Mouse (Mus musculus): ENCODE data around the gene Hoxd12. TPM values are rescaled to one million over a fixed set of nuclear protein-coding genes. Genes with fewer than 3 reads are reported as not detected.

The Hoxd12 gene
- polyA plus RNA-seq (2012; rRNA removed): 4.5 TPM in 1 of 2 replicates, not detected in the other

GRCm38 (mm10) chr2:74674881-74675665, at the start of gene Hoxd12:
Gene Hoxd12, plus strand, starts transcription at chr2:74675013.

DNA sequence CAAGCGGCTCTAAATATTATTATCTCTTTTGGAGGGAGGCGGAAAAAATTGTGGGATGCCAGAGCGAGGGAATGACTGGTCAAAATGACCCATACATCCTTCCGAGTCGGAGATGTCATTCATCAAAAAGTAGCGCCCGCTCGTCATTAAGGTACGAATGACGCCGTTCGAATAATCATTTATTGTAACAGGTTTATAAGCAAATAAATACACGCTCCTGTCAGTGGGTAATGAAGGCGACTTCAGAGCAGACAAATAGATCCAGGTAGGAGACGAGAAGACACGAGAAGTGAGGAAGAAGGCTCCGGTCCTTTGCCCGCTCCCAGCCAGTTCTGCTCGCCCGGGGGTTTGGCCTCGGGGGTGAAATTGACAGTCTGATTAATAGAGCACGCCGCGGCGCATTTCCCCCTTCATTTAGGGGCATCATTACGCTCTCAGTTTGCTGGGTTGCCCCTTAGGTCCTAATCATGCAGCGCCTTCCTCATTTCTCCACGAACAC, 15.3 kb upstream of the Hoxd12 start, which contains the start of gene Evx2:
TSS of gene Evx2 (minus strand) at position 51 of the 499 bp plus-strand sequence.

GRCm38 (mm10) chr2:74667842-74668357, 6.9 kb upstream of the Hoxd12 start, which contains the start of gene Hoxd13:
Gene Hoxd13, plus strand, starts transcription at chr2:74668310.

DNA sequence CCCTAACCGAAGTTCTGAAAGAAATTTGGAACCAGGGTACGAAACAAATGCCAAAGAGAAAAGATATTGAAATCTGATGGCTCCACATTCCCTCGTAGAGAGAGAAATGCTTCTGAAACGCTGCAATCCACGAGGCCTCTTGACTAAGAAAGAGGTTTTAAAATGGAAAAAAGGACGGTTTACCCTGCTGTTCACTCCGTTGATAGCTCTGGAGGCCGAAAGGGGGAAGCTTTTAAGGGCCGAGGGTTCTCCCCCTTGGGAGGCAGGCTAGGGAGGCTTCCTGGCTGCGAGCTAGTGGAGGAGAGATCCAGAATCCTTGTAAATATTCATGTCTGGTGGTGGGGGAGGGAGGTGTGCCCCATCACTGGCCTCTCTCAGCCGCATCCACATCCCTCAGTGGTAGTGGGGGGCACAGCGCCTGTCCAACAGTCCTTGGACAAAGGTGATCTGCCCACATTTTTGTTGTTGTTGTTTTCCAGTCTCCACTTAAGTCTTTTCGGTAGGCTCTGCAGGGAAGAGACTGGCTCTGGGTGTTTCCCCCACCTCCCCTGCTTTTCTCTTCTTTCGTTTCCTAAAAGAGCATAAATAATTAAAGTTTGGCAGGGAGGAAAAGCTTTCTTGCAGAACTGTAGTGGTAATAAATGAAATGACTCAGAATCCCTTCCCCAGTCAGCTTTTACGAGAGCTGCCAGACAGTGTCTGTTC, 4.2 kb downstream of the Hoxd12 start, which contains the start of gene Hoxd11:
TSS of gene Hoxd11 (plus strand) at position 667 of the 705 bp plus-strand sequence.

GRCm38 (mm10) chr2:74691022-74691951, 16.5 kb downstream of the Hoxd12 start, which contains the start of gene Hoxd10:
Gene Hoxd10, plus strand, starts transcription at chr2:74691924.

DNA sequence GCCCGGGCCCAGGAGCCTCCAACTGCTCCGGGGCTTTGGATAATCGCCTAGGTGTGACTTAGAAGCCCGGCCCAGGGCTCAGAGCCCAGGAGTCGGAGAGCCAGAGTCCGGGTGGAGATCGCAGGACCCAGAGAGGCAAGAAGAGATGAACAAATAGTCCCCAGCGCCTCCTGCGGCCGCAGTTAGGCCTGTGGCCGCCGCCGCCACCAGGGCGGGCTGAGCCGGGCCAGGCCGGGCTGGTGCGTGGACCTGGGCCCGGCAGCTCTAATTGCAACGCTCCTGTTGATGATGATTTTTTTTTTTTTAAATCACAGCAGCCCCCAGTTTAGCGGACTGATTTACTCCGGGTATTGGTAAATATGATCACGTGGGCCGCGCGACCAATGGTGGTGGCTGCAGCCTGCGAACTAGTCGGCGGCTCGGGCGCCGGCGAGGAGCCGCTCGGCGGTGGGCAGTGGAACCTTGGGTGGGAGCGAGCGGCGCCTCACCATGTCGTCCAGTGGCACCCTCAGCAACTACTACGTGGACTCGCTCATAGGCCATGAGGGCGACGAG, 22.8 kb downstream of the Hoxd12 start, which contains the start of gene Hoxd9:
TSS of gene Hoxd9 (plus strand) at position 161 of the 555 bp plus-strand sequence.

GRCm38 (mm10) chr2:74704393-74704998, 29.7 kb downstream of the Hoxd12 start, which contains the start of gene Hoxd8:
Gene Hoxd8, plus strand, starts transcription at chr2:74704615.

GRCm38 (mm10) chr2:74711721-74712621, 37.2 kb downstream of the Hoxd12 start, which contains the start of the genes Hoxd3 and Hoxd4:
Gene Hoxd3, plus strand, starts transcription at chr2:74711927.
Gene Hoxd4, plus strand, starts transcription at chr2:74711929.

DNA sequence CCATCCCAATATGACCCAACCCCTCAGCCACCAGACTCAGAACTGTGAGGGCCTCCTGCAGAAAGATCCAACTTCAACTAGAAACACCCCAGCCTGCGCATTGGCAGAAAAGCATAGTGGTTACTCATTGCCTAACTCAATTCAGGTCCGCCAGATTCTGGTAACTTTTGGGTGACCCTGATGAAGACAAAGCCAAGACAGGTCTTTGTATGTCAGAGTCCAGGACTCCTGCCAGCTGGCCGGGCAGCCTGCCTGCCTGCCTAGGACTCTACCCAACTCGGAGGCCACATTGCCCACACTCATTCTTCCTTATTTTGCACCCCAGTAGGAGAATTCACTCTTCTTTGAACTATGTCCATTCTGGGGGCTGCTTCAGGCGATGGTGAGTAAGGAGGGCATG, 51.7 kb downstream of the Hoxd12 start, which contains the start of gene Gm28230:
TSS of gene Gm28230 (plus strand) at position 178 of the 400 bp plus-strand sequence.

Other genes starting within 250 kb of the Hoxd12 start
- gene Lnpk, start 95.6 kb upstream of the Hoxd12 start, polyA plus RNA-seq (2012; rRNA removed): 27.6 and 32.6 TPM in 2 replicates
- gene Evx2, start 15.5 kb upstream of the Hoxd12 start, polyA plus RNA-seq (2012; rRNA removed): 3.1 and 5.4 TPM in 2 replicates
- 0.10 and 10.4 TPM in 2 replicates for gene Hoxd13, start 6.7 kb upstream of the Hoxd12 start, polyA plus RNA-seq (2012; rRNA removed)
- 7.1 TPM in 1 of 2 replicates, not detected in the other for gene Hoxd11, start 4.5 kb downstream of the Hoxd12 start, polyA plus RNA-seq (2012; rRNA removed)
- 0.12 and 10.9 TPM in 2 replicates for gene Hoxd10, start 16.9 kb downstream of the Hoxd12 start, polyA plus RNA-seq (2012; rRNA removed)
- 0.04 and 7.3 TPM in 2 replicates for gene Hoxd9, start 22.7 kb downstream of the Hoxd12 start, polyA plus RNA-seq (2012; rRNA removed)
- 0.36 and 7.0 TPM in 2 replicates for gene Hoxd8, start 29.6 kb downstream of the Hoxd12 start, polyA plus RNA-seq (2012; rRNA removed)
- gene Hoxd3, start 36.9 kb downstream of the Hoxd12 start, polyA plus RNA-seq (2012; rRNA removed): 0.66 and 38.3 TPM in 2 replicates
- 0.48 and 31.7 TPM in 2 replicates for gene Hoxd4, start 36.9 kb downstream of the Hoxd12 start, polyA plus RNA-seq (2012; rRNA removed)
- 0.13 and 20.0 TPM in 2 replicates for gene Gm28230, start 51.7 kb downstream of the Hoxd12 start, polyA plus RNA-seq (2012; rRNA removed)
- 0.14 and 1.2 TPM in 2 replicates for gene Hoxd1, start 88.0 kb downstream of the Hoxd12 start, polyA plus RNA-seq (2012; rRNA removed)
- 84.9 and 94.0 TPM in 2 replicates for gene Mtx2, start 150.8 kb downstream of the Hoxd12 start, polyA plus RNA-seq (2012; rRNA removed)